Mouse (Mus musculus) bone marrow, adult 2 months (tissue): ENCODE data around the gene Olfm1.

Experiments
- CTCF ChIP-seq: fragments of 200-500 bp; IDR thresholded peaks from 2 replicates; pipeline ENCODE4 v1.5.1; 2011; ENCODE audit warnings: low read length, control low read depth; ENCODE audit not compliant: control insufficient read depth, insufficient read depth
- POLR2A ChIP-seq: fragments of 200-500 bp; IDR thresholded peaks from 2 replicates; pipeline ENCODE4 v1.6.1; 2011; ENCODE audit warnings: low read depth, mild to moderate bottlenecking, control low read depth, low read length, borderline replicate concordance; ENCODE audit not compliant: control insufficient read depth

DNA sequence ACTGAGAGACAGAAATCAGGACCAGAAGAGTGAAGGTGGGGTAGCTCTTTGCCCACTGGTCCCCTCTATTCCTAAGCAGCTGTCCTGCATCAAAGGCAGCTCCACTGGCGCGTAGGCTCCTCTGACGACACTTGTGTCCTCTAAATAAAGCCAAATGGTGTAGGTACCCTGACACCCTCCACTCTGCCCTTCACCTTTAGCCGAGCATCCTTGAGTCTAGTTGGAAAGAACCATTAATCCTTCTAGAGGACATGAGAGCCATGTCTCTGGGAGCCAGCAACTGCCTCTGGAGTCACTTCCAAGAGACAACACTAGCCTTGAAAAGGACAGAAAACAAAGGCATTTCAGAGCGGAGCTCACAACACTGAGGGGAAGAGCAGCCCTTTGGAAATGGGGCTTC lies 34.2 kb downstream of the Olfm1 start:
- TF ChIP-seq CTCF, result no peak
- no peak for TF ChIP-seq POLR2A
